Mouse (Mus musculus): ENCODE measurements at regions not wholly inside any gene's neighbourhood (a gene's known extent, or its start where the extent isn't known, plus 50 kb on each side); places are given as distances from the start of the nearest gene placed in this dataset.

DNA sequence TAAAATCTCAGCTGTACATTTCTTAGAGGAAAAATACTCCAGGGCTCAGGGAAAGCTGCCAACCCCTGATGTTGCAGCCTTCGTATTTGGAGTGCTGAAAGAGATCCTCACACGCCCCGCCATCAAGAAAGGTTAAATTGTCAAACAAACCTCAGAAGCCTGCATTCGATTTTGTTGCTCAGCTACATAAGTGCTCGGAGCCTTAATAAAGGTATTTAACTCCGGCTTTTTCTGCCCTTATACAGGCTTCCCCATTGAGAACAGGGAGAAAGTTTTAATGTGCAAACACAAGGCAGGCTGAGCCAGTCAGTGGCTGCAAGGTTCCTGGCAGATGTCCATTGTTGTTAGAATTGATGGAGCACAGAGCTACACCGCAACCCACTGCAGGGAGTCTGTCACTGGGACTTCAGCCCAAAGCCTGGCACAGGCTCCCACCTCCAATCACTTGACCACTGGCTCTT lies 107.0 kb upstream of the Tmc3 start:
- DNase-seq (ENCODE audit: low read depth): no peak

DNA sequence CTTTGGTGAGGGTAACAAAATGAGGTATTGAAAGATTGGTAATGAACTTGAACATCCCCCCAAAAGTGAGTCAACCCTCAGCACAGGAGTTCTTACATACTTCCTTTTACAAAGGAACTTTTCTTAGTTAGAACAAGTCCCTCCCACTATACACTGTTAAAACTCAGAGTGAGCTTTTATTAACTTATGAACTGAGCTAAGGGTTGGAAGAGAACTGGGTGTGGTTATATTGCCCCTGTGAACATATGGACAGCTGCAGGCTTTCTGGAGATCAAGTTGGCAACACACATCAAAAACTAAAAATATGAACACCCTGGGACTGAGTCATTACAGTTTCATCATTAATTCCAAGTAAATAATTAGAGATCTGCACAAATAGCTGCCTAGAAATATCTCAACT lies 103.1 kb upstream of the Tmc3 start:
- no peak for DNase-seq (ENCODE audit: low read depth)

DNA sequence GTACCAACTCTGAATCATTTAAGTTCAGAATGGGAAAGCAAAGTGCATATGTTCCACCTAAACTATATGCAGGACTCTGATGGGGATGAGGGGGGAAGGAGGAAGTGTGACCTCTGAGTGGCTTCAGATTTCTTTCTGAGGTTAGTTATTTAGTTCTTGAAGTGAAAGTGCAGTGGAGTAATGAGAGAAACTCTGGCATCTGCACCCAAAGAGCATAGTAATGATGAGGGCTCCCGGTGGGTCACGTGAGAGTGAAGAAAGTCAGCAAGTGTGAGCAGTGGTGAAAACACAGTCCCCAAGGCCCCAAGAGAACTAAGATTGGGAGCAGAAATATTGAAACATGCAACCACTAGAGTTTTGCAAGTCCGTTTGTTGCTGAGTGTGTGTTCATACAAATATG lies 102.5 kb upstream of the Tmc3 start:
- DNase-seq (ENCODE audit: low read depth): no peak

- no peak for DNase-seq (ENCODE audit: low read depth)
These were observed 101.9 kb upstream of the Tmc3 start for GRCm38 (mm10) chr7:83482671-83483304.

DNA sequence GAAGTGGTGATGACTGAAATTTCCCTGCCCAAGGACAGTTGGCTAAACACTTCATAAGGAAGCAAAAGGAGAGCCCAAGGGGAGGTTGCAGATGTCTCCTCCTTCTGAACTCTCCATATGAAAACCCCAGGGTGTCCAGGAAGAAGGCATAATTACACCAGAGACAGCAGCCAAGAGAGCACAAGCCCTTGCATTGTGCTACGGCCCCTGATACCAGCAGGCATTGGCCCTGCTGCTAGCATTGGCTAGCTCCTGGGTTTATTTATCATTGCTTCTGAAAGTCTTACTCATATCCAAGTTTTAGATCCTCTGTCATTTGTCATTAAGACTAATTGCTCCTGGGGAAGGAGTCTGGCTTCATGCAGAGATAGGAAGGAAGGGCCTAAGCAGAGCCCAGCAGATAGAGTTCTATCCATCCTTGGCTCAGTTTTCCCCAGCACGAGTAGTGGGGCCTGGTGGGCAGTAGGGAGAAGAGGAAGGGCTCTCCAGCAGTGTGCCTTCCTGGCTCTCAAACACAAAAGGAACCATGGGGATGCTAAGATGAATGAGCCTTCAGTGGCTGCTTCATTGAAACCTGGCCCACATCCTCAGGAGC lies 98.5 kb upstream of the Tmc3 start:
- no peak for DNase-seq (ENCODE audit: low read depth)

DNA sequence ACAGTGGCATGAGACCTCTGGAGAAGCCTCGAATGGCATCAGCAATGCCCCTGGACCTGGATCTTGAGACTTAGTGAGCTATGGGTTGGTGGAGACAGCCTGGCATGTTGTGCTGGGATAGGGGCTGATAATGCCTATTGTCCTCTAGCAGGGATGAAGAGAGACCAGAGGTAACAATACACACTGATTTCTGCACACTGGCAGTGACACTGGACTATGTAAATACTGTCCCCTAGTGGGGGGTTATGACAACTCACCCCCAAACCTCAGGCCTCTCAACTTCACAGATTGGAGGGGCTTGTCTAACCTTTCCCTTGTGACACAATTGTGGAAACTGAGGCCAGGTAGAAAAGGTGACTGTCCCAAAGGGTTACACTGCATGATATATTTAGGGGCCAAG lies 94.9 kb upstream of the Tmc3 start:
- DNase-seq (ENCODE audit: low read depth): no peak

DNA sequence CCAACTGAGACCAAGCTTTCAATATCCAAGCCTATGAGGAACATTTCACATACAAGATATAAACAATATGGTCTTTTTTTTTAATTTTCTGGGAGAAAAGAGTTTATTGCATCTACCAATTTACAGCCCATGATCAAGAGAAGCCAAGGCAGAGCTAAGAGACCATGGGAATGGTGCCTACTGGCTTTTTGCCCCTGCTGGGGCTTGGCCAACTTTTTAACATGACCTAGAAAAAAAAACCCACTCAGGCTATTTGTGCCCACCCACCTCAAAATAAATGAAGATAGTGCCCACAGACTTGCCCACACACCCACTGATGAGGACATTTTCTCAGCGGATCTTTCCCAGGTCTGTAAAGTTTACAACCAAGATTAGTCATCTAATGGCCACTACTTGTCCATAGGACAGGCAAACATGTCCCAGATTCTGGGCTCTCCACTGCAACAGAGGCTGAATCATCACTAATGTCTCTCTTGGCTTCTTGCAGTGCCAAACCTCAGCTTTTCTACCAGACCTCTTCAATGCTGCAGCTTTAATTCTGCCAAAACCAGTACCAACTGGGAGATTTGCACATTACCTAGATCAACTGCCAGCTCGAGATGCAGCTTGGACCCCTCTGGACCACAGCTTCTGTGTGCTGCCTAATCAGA lies 79.6 kb upstream of the Tmc3 start:
- no peak for DNase-seq (ENCODE audit: low read depth)

DNA sequence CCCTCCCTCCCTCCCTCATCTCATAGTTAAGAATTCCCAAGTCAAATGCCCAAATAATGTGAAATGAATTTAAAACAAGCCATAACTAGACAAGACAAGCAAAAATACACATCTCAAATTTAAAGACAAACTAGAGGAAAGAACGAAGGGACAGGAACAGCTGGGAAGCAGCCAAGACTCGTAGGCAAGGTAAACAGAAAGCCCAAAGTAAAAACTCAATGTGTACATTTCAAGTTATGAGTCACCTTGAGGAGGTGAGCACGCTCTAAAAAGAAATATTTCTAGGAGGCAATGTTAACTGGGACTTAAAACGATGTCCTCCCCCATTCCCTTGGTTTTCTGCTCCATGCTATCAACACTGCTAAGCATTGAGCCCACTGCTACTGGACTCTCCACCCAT lies 68.4 kb upstream of the Tmc3 start:
- DNase-seq (ENCODE audit: low read depth): no peak

DNA sequence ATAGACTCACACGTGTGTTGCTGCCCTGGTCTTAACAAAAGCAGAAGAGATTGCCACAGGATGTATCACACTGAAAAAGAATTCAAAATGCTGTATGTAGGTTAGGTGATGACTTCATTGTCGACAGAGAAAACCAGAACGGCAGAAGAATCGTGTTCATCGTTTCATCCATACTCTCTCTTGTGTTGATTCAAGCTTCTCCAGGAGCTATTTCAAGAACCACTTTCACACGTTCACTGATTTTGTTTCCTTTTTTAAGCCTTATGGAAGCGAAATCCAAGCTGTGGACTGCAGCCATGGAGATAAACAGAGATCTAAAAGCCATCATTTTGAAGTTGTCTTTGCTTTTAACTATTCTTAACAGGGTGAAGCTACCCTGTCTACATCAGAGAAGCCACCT lies 63.2 kb upstream of the Tmc3 start:
- no peak for DNase-seq (ENCODE audit: low read depth)

Measured in c-Kit-positive CD71-positive TER-119-negative erythroid progenitor cells, embryonic 14.5 days (primary cell).